Mouse (Mus musculus) stomach, postnatal 0 days (tissue): ENCODE results near the gene Ckb.

Source experiments
- CTCF ChIP-seq: IDR thresholded peaks from 2 replicates; pipeline ENCODE4 v1.5.1; 2016; ENCODE audit warnings: antibody characterized with exemption, low read depth, mild to moderate bottlenecking, moderate library complexity
- EP300 ChIP-seq: optimal IDR thresholded peaks from 2 replicates; pipeline ENCODE3; 2016; ENCODE audit warnings: antibody characterized with exemption

DNA sequence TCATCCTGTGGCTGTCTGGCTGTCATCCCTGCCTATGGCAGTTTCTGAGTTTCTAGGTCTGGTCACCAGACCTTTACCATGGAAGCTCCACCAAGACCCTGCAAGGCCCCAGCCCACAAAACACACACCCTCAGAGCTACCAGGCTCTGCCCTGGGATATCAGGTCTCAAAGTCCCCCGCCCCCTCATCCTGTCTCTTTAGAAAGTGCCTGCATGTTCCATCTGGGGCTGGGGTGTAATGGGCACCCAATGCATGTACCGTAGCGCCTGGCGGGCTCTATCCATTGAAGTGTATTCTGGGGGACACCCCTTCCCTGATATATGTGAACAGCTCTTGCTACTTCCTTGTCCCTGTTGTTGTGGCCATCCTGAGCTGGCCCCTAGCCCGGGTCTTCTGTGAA lies 20.8 kb upstream of the Ckb start:
- TF ChIP-seq CTCF (no peak), EP300 (no peak)
